Mouse (Mus musculus) CH12.LX (cell line): ENCODE measurements around the gene Gm11562.

ENCODE experiments used
- JUN ChIP-seq: IDR thresholded peaks from 2 replicates; pipeline ENCODE4 v1.6.1; 2011; ENCODE audit warnings: low read depth, mild to moderate bottlenecking, low read length, improper control_type of control experiment, moderate library complexity; ENCODE audit not compliant: insufficient read depth
- NELFE ChIP-seq: IDR thresholded peaks from 2 replicates; pipeline ENCODE4 v1.6.1; 2011; ENCODE audit warnings: low read depth, low read length, improper control_type of control experiment

DNA sequence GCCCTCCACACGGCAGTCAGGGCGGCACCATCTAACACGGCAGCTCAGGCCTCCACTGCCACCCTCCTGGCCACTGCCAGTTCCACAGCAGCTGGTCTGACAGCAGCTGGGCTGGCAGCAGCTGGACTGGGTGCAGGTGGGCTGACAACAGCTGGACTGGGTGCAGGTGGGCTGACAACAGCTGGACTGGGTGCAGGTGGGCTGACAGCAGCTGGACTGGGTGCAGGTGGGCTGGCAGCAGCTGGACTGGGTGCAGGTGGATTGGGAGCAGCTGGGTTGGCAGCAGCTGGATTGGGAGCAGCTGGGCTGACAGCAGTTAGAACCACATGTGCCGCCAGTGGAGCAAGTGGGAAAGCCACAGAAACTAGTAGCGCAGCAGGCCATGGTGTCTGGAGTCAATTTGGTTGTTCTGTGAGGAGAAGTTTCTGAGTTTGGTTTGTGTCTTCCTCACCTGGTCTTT, 37.0 kb downstream of the Gm11562 start, which contains the start of gene Krtap1-4:
- TF ChIP-seq JUN (no peak), NELFE (no peak)
